Mouse (Mus musculus): ENCODE data around the gene Nod2. TPM values are rescaled to one million over a fixed set of nuclear protein-coding genes. Genes with fewer than 3 reads are reported as not detected.
A peak's percentile ranks its signal among the peaks of the same experiment; 100 is the strongest.
"Not testable (repeated sequence)": the region's sequence is repeated elsewhere in the genome, so short reads cannot be mapped to it uniquely, and the experiment has no call there.

Gene Nod2
- polyA plus RNA-seq, 1 experiment from 2014 or later = 0.38 TPM

DNA sequence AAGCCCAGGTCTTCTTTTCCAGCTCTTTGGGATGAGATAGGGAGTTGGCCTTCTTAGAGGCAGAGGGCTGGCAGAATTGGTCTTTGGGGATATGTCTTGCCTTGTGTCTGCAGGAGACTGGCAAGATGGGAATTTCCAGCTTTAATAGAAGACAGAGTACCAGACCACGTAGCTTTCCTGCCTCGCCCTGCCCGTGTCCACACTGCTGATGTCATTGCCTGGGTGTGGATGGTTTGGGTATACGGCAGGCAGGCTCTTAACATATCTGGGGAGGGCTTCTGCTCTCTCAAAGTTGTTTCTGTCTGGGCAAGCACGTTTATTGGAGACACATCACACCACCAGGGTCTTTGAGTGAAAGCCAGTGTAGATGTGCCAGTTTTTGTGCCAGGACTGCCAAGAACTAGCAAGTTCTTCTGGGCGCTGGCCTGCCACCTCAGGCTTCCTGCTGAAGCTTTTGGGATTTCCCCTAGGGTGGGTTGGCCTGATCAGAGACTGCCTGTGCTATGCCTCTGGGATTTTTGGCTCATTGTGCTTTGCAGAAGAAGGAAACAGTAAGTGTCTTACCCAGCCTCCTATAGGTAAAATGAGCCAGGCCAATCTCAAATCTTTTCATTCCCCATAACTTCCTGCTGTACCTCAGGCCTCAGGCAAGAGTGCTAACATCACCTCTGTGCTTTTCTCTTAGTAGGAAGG is 3.0 kb downstream of the Nod2 start:
- Histone ChIP-seq H3K9ac (ENCODE audit: low read depth, low read length) (no peak overlapping the region), H3K27me3 (ENCODE audit: insufficient read depth, low read length) (no peaks in the 10 kb centered on the region), H3K4me1 (replicated peaks; ENCODE audit: insufficient read depth, low read length) (0 out of 2 replicates have a peak, but pooled peaks cover 7% of the 10 kb centered on the region), H3K4me3 (replicated peaks; ENCODE audit: low read depth, low read length) (no peak overlapping the region), H3K27ac (no peak overlapping the region), H3K4me2 (ENCODE audit: low read length) (no peak overlapping the region), H3K9me3 (replicated peaks; ENCODE audit: low read length) (no peaks in the 10 kb centered on the region), H3K36me3 (ENCODE audit: insufficient read depth, low read length) (no peaks in the 10 kb centered on the region)
- WGBS = 74% methylated on average over 6 of the region's 6 CpGs
- no peak for TF ChIP-seq CTCF (IDR thresholded peaks at IDR 0.05; ENCODE audit: low read depth)
- ATAC-seq (replicated peaks; ENCODE audit: low FRiP score, low read depth) = no peak
- no peak for DNase-seq (ENCODE audit: low spot score)

DNA sequence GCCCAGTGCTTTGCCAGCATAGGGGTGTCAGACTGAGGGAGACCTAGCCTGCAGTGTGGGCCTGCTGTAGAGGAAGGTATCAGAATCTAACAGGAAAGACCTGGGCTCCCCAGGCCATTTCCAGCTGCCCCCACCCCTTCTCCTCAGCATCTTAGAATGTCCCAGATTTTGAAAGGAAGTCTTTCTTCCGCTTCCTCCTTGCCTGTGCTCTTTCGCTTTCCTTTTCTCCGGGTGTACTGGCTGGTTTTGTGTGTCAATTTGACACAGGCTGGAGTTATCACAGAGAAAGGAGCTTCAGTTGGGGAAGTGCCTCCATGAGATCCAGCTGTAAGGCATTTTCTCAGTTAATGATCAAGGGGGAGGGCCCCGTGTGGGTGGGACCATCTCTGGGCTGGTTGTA is 4.0 kb downstream of the Nod2 start:
- WGBS = 69% methylated on average over 4 of the region's 4 CpGs
- H3K27me3 ChIP-seq (ENCODE audit: insufficient read depth, low read length) = not testable (repeated sequence)

DNA sequence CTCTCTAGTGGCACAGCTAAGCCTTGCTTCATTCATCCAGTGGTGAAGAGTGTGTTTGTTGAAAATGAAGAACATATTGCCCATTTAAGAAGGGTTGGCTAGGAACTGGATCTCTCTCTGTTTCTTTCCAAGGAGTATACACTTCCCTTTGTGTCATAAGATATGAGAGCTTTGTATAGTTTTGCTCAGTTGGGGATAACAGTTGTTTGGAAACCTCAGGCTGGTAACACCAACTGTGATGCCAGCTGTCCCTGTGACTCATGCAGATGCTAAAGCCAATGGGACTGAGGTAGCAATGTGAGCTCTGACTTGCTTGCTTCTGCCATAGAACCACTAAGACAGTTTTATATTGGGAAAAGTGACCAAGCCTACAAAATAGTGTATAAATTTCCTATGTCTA is 8.2 kb downstream of the Nod2 start:
- Histone ChIP-seq H3K9ac (ENCODE audit: low read depth, low read length) (no peak overlapping the region), H3K4me3 (replicated peaks; ENCODE audit: low read depth, low read length) (no peak overlapping the region), H3K4me1 (replicated peaks; ENCODE audit: insufficient read depth, low read length) (no peaks in the 10 kb centered on the region), H3K27me3 (ENCODE audit: insufficient read depth, low read length) (no peaks in the 10 kb centered on the region), H3K9me3 (replicated peaks; ENCODE audit: low read length) (no peaks in the 10 kb centered on the region), H3K27ac (no peak overlapping the region), H3K4me2 (ENCODE audit: low read length) (no peak overlapping the region), H3K36me3 (ENCODE audit: insufficient read depth, low read length) (no peaks in the 10 kb centered on the region)
- no peak for ATAC-seq (replicated peaks; ENCODE audit: low FRiP score, low read depth)
- DNase-seq (ENCODE audit: low spot score) = no peak
- TF ChIP-seq CTCF (IDR thresholded peaks at IDR 0.05; ENCODE audit: low read depth) = no peak

More for the DNA sequence above, 4.0 kb downstream of the Nod2 start:
- H3K4me3 ChIP-seq (replicated peaks; ENCODE audit: low read depth, low read length); H3K27ac ChIP-seq; H3K36me3 ChIP-seq (ENCODE audit: insufficient read depth, low read length); ATAC-seq (replicated peaks; ENCODE audit: low FRiP score, low read depth); H3K4me2 ChIP-seq (ENCODE audit: low read length); DNase-seq (ENCODE audit: low spot score); H3K9ac ChIP-seq (ENCODE audit: low read depth, low read length); H3K9me3 ChIP-seq (replicated peaks; ENCODE audit: low read length); H3K4me1 ChIP-seq (replicated peaks; ENCODE audit: insufficient read depth, low read length): not testable (repeated sequence)

DNA sequence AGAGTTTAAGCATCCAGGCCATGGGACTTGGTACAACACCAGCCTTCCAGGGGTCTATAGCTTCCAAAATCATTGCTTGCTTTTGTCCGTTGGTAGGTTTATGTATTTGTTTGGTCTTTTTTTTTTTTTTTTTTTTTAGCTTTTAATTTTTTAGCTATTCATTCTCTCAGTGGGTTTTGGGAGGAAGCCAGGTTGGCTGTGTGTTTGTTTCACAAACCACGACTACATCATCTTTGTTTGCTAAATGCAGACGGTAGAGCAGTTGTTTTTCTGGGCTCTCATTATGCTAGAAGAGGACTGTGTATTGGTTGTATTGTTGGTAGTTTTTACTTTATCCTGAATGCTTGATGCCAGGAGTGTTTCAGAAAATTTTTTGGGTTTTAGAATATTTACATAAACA is 12.8 kb downstream of the Nod2 start:
- TF ChIP-seq CTCF (IDR thresholded peaks at IDR 0.05; ENCODE audit: low read depth) = no peak
- ATAC-seq (replicated peaks; ENCODE audit: low FRiP score, low read depth) = no peak
- no peak overlapping the region for H3K4me2 ChIP-seq (ENCODE audit: low read length)
- H3K4me1 ChIP-seq (replicated peaks; ENCODE audit: insufficient read depth, low read length) = no peaks in the 10 kb centered on the region; the same call in 1 of the 2 replicates
- no peaks in the 10 kb centered on the region for H3K9me3 ChIP-seq (replicated peaks; ENCODE audit: low read length)
- no peak overlapping the region for H3K27ac ChIP-seq
- no peaks in the 10 kb centered on the region for H3K36me3 ChIP-seq (ENCODE audit: insufficient read depth, low read length)
- no peak overlapping the region for H3K9ac ChIP-seq (ENCODE audit: low read depth, low read length)
- H3K4me3 ChIP-seq (replicated peaks; ENCODE audit: low read depth, low read length) = no peak overlapping the region
- DNase-seq (ENCODE audit: low spot score) = no peak
- WGBS = 85% methylated on average over 3 of the region's 3 CpGs
- no peaks in the 10 kb centered on the region for H3K27me3 ChIP-seq (ENCODE audit: insufficient read depth, low read length)

DNA sequence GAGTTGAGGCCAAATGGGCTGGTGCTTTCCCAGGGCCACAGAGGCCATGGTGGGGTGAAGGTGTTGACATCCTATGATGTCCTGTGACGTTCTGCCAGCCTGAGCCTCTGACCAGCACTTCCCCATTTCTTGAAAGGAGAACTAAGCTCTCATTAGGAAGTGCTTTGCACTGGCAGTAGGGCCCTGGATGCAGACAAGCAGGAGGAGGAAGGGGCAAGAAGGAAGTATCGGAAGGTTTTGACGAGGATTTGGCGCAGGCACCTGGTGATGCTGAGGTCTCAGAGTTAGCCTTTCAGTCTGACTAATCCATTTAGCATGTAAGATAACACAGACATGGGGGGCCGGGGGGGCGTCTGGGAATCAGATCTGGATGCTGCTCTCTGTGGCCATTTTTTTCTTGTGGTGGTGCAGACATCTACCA is 15.3 kb downstream of the Nod2 start:
- TF ChIP-seq CTCF (IDR thresholded peaks at IDR 0.05; ENCODE audit: low read depth) = no peak
- H3K27ac ChIP-seq = no peak overlapping the region
- H3K9me3 ChIP-seq (replicated peaks; ENCODE audit: low read length) = no peaks in the 10 kb centered on the region
- no peaks in the 10 kb centered on the region for H3K36me3 ChIP-seq (ENCODE audit: insufficient read depth, low read length)
- 68% methylated on average over 6 of the region's 6 CpGs for WGBS
- H3K4me3 ChIP-seq (replicated peaks; ENCODE audit: low read depth, low read length) = no peak overlapping the region
- ATAC-seq (replicated peaks; ENCODE audit: low FRiP score, low read depth) = no peak
- H3K4me2 ChIP-seq (ENCODE audit: low read length) = no peak overlapping the region
- H3K9ac ChIP-seq (ENCODE audit: low read depth, low read length) = no peak overlapping the region
- H3K27me3 ChIP-seq (ENCODE audit: insufficient read depth, low read length) = no peaks in the 10 kb centered on the region
- DNase-seq (ENCODE audit: low spot score) = no peak
- H3K4me1 ChIP-seq (replicated peaks; ENCODE audit: insufficient read depth, low read length) = peaks cover 5% of the 10 kb centered on the region; the same call in 1 of the 2 replicates

DNA sequence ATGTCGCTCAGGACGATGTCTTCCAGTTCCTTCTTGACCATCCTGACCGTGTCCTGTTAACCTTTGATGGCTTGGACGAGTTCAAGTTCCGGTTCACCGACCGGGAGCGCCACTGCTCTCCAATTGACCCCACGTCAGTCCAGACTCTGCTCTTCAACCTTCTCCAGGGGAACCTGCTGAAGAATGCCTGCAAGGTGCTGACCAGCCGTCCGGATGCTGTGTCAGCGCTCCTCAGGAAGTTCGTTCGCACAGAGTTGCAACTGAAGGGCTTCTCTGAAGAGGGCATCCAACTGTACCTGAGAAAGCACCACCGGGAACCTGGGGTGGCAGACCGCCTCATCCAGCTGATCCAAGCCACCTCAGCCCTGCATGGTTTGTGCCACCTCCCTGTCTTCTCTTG is 17.0 kb downstream of the Nod2 start:
- H3K27me3 ChIP-seq (ENCODE audit: insufficient read depth, low read length) = no peaks in the 10 kb centered on the region
- no peak overlapping the region for H3K4me2 ChIP-seq (ENCODE audit: low read length)
- no peaks in the 10 kb centered on the region for H3K36me3 ChIP-seq (ENCODE audit: insufficient read depth, low read length)
- H3K4me3 ChIP-seq (replicated peaks; ENCODE audit: low read depth, low read length) = no peak overlapping the region
- H3K9me3 ChIP-seq (replicated peaks; ENCODE audit: low read length) = no peaks in the 10 kb centered on the region
- peaks cover 5% of the 10 kb centered on the region; the same call in 1 of the 2 replicates for H3K4me1 ChIP-seq (replicated peaks; ENCODE audit: insufficient read depth, low read length)
- no peak overlapping the region for H3K9ac ChIP-seq (ENCODE audit: low read depth, low read length)
- ATAC-seq (replicated peaks; ENCODE audit: low FRiP score, low read depth) (peak; percentile 85), DNase-seq (ENCODE audit: low spot score) (no peak)
- no peak for TF ChIP-seq CTCF (IDR thresholded peaks at IDR 0.05; ENCODE audit: low read depth)
- 52% methylated on average over 16 of the region's 16 CpGs for WGBS
- no peak overlapping the region for H3K27ac ChIP-seq

DNA sequence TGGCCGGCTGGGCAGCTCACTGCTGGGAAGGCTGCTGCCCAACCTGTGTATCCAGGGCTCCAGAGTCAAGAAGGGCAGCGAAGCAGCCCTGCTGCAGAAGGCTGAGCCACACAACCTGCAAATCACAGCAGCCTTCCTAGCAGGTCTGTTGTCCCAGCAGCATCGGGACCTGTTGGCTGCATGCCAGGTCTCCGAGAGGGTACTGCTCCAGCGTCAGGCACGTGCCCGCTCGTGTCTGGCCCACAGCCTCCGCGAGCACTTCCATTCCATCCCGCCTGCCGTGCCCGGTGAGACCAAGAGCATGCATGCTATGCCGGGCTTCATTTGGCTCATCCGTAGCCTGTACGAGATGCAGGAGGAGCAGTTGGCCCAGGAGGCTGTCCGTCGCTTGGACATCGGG is 17.8 kb downstream of the Nod2 start:
- WGBS = 88% methylated on average over 19 of the region's 19 CpGs
- H3K9me3 ChIP-seq (replicated peaks; ENCODE audit: low read length) = no peaks in the 10 kb centered on the region
- H3K27me3 ChIP-seq (ENCODE audit: insufficient read depth, low read length) = no peaks in the 10 kb centered on the region
- no peak overlapping the region for H3K4me3 ChIP-seq (replicated peaks; ENCODE audit: low read depth, low read length)
- ATAC-seq (replicated peaks; ENCODE audit: low FRiP score, low read depth) (no peak), DNase-seq (ENCODE audit: low spot score) (no peak)
- no peaks in the 10 kb centered on the region for H3K36me3 ChIP-seq (ENCODE audit: insufficient read depth, low read length)
- peaks cover 5% of the 10 kb centered on the region; the same call in 1 of the 2 replicates for H3K4me1 ChIP-seq (replicated peaks; ENCODE audit: insufficient read depth, low read length)
- no peak for TF ChIP-seq CTCF (IDR thresholded peaks at IDR 0.05; ENCODE audit: low read depth)
- no peak overlapping the region for H3K27ac ChIP-seq
- no peak overlapping the region for H3K4me2 ChIP-seq (ENCODE audit: low read length)
- no peak overlapping the region for H3K9ac ChIP-seq (ENCODE audit: low read depth, low read length)
